Mouse (Mus musculus): ENCODE measurements around the gene Slco3a1. TPM values are rescaled to one million over a fixed set of nuclear protein-coding genes. Genes with fewer than 3 reads are reported as not detected.

Slco3a1 gene
- total RNA-seq (2021) = 10 to 100 TPM; 47.3 to 54.6 TPM
- long read RNA-seq, experiment 1, full-length matches to known transcripts = 40 of 70 reads
- long read RNA-seq, experiment 1, partial matches to known transcripts = 3 of 70 reads
- long read RNA-seq, experiment 1, other reads (novel, unspliced or antisense) = 27 of 70 reads
- long read RNA-seq, experiment 2, full-length matches to known transcripts = 46 of 62 reads
- long read RNA-seq, experiment 2, partial matches to known transcripts = 1 of 62 reads
- long read RNA-seq, experiment 2, other reads (novel, unspliced or antisense) = 15 of 62 reads

- peak; percentile 49 to 69 for DNase-seq (ENCODE audit: low spot score in 2 of 2)
- intact Hi-C loops (cut with DNase I) = loop anchor here (2.0 to 10.0 kb wide), 4 partner anchors 170 to 556 kb away; no protein-coding TSS in a partner anchor
Observed at GRCm38 (mm10) chr7:74554608-74555311, at the start of gene Slco3a1. Slco3a1 (minus strand) TSS chr7:74554780.

- DNase-seq (ENCODE audit: low spot score in 2 of 2) = no peak
- intact Hi-C loops (cut with DNase I) = no loop called here
Observed at GRCm38 (mm10) chr7:74600996-74601395, 46.4 kb upstream of the Slco3a1 start.

GRCm38 (mm10) chr7:74579411-74579810 is 24.8 kb upstream of the Slco3a1 start:
- intact Hi-C loops (cut with DNase I) = no loop called here
- DNase-seq (ENCODE audit: low spot score in 2 of 2) = no peak

GRCm38 (mm10) chr7:74575678-74576077 is 21.1 kb upstream of the Slco3a1 start:
- DNase-seq (ENCODE audit: low spot score in 2 of 2) = no peak
- intact Hi-C loops (cut with DNase I) = no loop called here

- DNase-seq (ENCODE audit: low spot score in 2 of 2) = peak; percentile 67 to 71
- intact Hi-C loops (cut with DNase I) = loop anchor here (2.0 to 10.0 kb wide), 4 partner anchors 169 to 555 kb away; no protein-coding TSS in a partner anchor
Observed at GRCm38 (mm10) chr7:74555416-74555815, 836 bp upstream of the Slco3a1 start.

- intact Hi-C loops (cut with DNase I) = loop anchor here (2.0 to 10.0 kb wide), 4 partner anchors 171 to 557 kb away; no protein-coding TSS in a partner anchor
- DNase-seq (ENCODE audit: low spot score in 2 of 2) = peak in 1 of 2 experiments; percentile 29
Observed at GRCm38 (mm10) chr7:74554041-74554561, 479 bp downstream of the Slco3a1 start.

- DNase-seq (ENCODE audit: low spot score in 2 of 2) = no peak
Observed at GRCm38 (mm10) chr7:74553111-74553650, 1.4 kb downstream of the Slco3a1 start.

GRCm38 (mm10) chr7:74552546-74552945 is 2.0 kb downstream of the Slco3a1 start:
- DNase-seq (ENCODE audit: low spot score in 2 of 2) = no peak
- intact Hi-C loops (cut with DNase I) = loop anchor here (10.0 kb wide), 2 partner anchors 172 to 392 kb away; no protein-coding TSS in a partner anchor

More at GRCm38 (mm10) chr7:74553111-74553650, 1.4 kb downstream of the Slco3a1 start:
- intact Hi-C loops (cut with DNase I) = loop anchor here (10.0 kb wide), 2 partner anchors 172 to 392 kb away; no protein-coding TSS in a partner anchor

- no peak for DNase-seq (ENCODE audit: low spot score in 2 of 2)
- intact Hi-C loops (cut with DNase I) = loop anchor here (10.0 kb wide), 2 partner anchors 173 to 393 kb away; no protein-coding TSS in a partner anchor
Observed at GRCm38 (mm10) chr7:74552000-74552358, 2.6 kb downstream of the Slco3a1 start.

- intact Hi-C loops (cut with DNase I) = loop anchor here (10.0 kb wide), 2 partner anchors 173 to 393 kb away; no protein-coding TSS in a partner anchor
- DNase-seq (ENCODE audit: low spot score in 2 of 2) = no peak
Observed at GRCm38 (mm10) chr7:74551338-74551999, 3.1 kb downstream of the Slco3a1 start.

- intact Hi-C loops (cut with DNase I) = loop anchor here (5.0 to 10.0 kb wide), 3 partner anchors 127 to 395 kb away; no protein-coding TSS in a partner anchor
Observed at GRCm38 (mm10) chr7:74549686-74550085, 4.9 kb downstream of the Slco3a1 start.

GRCm38 (mm10) chr7:74549013-74549582 is 5.5 kb downstream of the Slco3a1 start:
- no peak for DNase-seq (ENCODE audit: low spot score in 2 of 2)
- intact Hi-C loops (cut with DNase I) = loop anchor here (5.0 kb wide), 1 partner anchor 127 kb away; no protein-coding TSS in a partner anchor

More at GRCm38 (mm10) chr7:74549686-74550085, 4.9 kb downstream of the Slco3a1 start:
- DNase-seq (ENCODE audit: low spot score in 2 of 2) = no peak

- intact Hi-C loops (cut with DNase I) = loop anchor here (5.0 kb wide), 1 partner anchor 124 kb away; no protein-coding TSS in a partner anchor
- no peak for DNase-seq (ENCODE audit: low spot score in 2 of 2)
Observed at GRCm38 (mm10) chr7:74546691-74547090, 7.9 kb downstream of the Slco3a1 start.

GRCm38 (mm10) chr7:74545498-74545990 is 9.0 kb downstream of the Slco3a1 start:
- intact Hi-C loops (cut with DNase I) = loop anchor here (5.0 kb wide), 1 partner anchor 123 kb away; no protein-coding TSS in a partner anchor
- no peak for DNase-seq (ENCODE audit: low spot score in 2 of 2)

- no peak for DNase-seq (ENCODE audit: low spot score in 2 of 2)
- intact Hi-C loops (cut with DNase I) = no loop called here
Observed at GRCm38 (mm10) chr7:74544306-74544705, 10.3 kb downstream of the Slco3a1 start.

GRCm38 (mm10) chr7:74541958-74542357 is 12.6 kb downstream of the Slco3a1 start:
- intact Hi-C loops (cut with DNase I) = no loop called here
- DNase-seq (ENCODE audit: low spot score in 2 of 2) = no peak

- no peak for DNase-seq (ENCODE audit: low spot score in 2 of 2)
- intact Hi-C loops (cut with DNase I) = no loop called here
Observed at GRCm38 (mm10) chr7:74540933-74541725, 13.5 kb downstream of the Slco3a1 start.

GRCm38 (mm10) chr7:74536186-74536585 is 18.4 kb downstream of the Slco3a1 start:
- intact Hi-C loops (cut with DNase I) = no loop called here
- no peak for DNase-seq (ENCODE audit: low spot score in 2 of 2)
